Mouse (Mus musculus) left cerebral cortex, postnatal 36 days (tissue): ENCODE results near the gene Gabarap. TPM values are rescaled to one million over a fixed set of nuclear protein-coding genes. Genes with fewer than 3 reads are reported as not detected.
"Not testable (repeated sequence)": the region's sequence is repeated elsewhere in the genome, so short reads cannot be mapped to it uniquely, and the experiment has no call there.

Experiments
- DNase-seq, 2 experiments: peaks; one replicate each; pipeline ENCODE4 v3.0.0; 2021 to 2022; ENCODE audit warnings: low spot score in 2 of 2, mixed read lengths in 1 of 2
- intact Hi-C: fragments of 180-260 bp; cut with DNase I; formaldehyde crosslinking; loops from one replicate; pipeline ENCODE4 v1.15.1; 2025
- total RNA-seq, 2 experiments: library from RNA; stranded (reverse); gene quantifications; 2 replicates each; pipeline ENCODE4 v1.2.3; 2021

The Gabarap gene
- total RNA-seq, 2 experiments from 2014 or later, result 199 to 219 TPM

DNA sequence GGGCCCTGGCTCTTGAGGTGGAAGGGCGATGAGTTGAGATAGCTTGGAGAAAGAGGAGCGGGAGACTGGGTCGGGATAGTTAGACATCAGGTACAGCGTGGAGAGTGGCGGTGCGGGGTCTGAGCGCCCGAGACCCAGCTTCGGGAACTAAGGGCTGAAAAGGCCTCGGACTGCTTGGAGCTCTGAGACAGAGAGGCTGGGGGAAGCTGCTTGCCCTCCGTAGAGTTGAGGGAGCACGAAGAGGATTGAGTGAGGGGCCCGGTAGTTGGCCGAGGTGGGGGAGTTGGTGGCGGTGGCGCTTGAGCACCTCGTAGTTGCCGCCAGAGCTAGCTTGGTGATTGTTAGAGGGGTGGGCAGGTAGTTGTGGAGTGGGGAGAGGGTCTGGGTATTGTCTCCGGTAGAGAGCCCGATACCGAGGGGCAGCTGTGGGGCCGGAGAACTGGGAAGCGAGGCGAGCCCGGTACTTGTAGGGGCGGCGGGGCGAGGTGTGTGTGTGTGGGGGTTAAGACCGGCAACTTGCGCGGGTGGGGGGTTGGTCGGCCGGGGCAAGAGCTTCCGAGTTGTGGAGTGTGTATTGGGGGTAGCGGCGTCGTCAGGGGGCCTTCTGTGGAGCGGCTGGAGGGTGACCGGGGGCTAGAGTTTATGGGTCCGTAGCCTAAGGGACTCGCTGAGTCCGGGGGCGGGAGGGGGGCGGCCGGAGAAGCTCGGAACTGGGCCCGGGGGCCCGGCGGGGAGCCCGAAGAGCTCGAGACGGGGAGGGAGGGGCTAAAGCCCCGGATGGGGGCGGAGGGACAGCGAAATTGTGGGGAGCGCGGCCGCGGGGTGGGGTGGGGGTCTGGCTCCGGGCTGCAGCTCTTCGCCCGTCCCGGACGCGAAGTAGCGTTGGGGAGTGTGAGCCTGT lies 5.5 kb downstream of the Gabarap start:
- intact Hi-C loops, result no loop called here
- DNase-seq, result peak in 1 of 2 experiments; percentile 41

DNA sequence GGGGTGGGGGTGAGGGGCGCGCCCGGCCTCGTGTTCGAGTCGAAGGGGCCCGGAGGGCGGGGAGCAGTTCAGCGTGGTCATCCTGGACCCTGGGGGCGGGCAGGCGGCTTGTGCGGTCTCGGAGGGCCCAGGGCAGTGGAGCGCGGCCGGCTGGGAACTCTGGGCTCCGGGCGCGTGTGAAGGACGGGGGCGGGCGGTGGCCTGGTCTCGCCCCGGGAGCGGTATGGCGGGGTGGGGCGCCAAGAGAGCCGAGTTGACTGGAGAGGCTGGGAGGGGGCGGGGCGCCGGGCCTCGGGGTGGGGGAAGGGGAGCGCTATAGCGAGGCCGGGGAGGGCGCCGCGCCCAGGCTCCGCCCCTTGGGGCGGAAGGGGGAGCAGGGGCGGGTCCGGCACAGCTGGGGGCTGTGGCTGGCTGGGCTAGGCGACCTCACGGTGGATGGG lies 6.1 kb downstream of the Gabarap start:
- DNase-seq, result peak; percentile 74 to 77
- intact Hi-C loops, result no loop called here

DNA sequence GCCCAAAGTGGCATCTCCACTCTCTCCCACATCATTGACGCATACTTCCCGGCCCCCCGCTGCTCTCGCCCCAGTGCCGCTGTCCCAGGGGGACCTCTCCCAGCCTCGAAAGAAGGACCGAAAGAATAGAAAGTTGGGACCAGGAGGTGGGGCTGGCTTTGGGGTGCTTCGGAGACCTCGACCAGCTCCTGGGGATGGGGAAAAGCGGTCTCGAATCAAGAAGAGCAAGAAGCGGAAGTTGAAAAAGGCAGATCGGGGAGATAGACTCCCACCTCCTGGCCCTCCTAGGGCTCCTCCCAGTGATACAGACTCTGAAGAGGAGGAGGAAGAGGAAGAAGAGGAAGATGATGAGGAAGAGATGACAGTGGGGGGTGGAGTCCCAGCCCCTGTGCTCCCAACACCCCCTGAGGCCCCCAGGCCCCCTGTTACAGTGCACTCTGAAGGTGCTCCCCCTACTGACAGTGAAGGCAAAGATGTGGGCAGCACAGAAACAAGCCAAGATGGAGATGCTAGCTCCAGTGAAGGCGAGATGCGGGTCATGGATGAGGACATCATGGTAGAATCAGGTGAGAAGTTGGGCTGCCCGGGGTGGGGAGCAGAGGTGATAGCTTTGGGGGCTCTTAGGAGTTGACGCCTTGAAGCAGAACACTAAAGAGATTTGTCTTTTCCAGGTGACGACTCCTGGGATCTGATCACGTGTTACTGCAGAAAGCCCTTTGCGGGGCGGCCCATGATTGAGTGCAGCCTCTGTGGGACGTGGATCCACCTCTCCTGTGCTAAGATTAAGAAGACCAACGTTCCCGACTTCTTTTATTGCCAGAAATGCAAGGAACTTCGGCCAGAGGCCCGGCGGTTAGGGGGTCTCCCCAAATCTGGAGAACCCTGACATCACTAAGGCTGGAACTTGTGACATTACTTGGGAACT lies 7.9 kb downstream of the Gabarap start:
- no peak for DNase-seq
- intact Hi-C loops, result no loop called here

DNA sequence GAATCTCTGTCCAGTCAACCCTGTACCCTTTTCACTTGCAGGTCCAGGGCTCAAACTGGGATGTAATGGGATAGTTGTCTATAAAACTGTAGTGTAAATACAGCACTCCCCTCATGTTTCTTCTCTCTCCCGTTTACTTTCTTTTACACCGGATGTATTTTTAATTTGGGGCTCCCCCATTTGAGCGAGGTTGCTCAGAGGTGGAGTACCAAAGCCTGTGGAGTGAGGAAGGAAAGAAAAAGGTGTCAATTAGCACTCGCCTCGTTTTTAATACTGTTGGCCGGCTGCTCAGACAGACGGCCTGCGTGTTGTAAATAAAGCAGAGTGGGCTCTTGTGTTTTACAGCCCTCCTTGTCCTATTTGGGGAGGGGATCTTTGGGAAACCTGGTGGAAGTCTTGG lies 8.7 kb downstream of the Gabarap start:
- intact Hi-C loops, result loop anchor here (2.0 kb wide), 1 partner anchor 15 kb away; the partner anchor contains the start of gene Acadvl

DNA sequence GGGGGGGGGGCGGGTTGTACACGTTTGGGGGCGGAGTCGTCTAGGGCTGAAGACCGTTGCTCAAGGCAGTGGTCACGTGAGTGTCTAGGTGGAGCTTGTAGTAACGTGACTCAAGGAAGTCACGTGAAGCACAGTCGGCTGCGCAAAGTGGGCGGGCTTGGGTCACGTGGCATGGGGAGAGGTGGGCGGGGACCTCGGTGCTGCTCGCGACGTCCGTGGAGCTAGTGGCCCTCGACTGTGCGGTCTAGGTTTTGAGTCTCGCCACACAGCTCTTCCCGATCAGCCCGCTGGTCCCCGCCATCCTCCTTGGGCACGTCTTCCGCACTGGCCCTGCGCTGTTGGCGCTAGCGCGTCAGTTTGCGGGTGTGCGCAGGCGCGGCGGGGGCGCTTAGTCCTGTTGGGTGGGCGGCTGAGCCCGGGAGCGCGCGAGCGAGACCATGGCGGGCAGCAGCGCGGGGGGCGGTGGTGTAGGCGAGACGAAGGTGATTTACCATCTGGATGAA lies 9.5 kb downstream of the Gabarap start, which contains the start of gene Dvl2:
Dvl2 (plus strand) TSS at position 200 of the 503 bp plus-strand sequence.
- intact Hi-C loops, result loop anchor here (2.0 kb wide), 1 partner anchor 14 kb away; the partner anchor contains the start of gene Acadvl
- DNase-seq, result peak; percentile 90 to 91

More for the DNA sequence above, 8.7 kb downstream of the Gabarap start:
- DNase-seq, result no peak

DNA sequence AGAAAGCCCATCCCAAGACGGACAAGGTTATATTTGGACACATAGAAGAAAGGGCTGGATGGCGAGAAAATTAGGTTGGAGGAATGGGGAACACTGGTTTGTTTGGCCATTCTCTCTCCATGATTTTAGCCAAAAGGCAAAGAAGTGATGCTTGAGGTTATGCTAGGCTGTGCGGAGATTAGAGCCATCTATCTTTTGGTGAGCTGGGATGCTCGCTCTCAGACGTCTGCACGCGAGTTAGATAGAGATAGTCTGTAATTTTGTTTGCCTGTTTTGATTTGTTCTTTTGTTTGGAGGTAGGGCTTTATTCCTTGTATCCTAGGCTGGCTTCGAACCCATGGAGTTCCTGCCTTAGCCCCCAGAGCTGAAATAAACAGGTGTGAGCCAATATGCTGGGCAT lies 10.2 kb downstream of the Gabarap start:
- no peak for DNase-seq
- intact Hi-C loops, result loop anchor here (2.0 kb wide), 1 partner anchor 14 kb away; the partner anchor contains the start of gene Acadvl

DNA sequence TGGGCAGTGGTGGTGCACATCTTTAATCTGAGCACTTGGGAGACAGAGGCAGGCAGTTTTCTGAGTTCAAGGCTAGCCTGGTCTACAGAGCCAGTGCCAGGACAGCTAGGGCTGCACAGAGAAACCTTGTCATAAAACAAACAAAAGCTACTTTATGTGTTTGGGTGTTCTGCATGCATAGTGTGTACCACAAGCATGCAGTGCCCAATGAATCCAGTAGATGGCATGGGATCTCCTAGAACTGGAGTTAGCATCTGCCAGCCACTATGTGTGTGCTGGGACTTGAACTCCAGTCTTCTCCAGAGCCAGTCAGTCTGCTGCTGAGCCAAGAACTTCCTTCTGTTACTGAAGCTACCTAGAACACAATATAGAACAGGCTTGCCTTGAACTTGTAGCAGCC lies 10.9 kb downstream of the Gabarap start:
- intact Hi-C loops, result loop anchor here (2.0 kb wide), 1 partner anchor 13 kb away; the partner anchor contains the start of gene Acadvl
- DNase-seq, result no peak

DNA sequence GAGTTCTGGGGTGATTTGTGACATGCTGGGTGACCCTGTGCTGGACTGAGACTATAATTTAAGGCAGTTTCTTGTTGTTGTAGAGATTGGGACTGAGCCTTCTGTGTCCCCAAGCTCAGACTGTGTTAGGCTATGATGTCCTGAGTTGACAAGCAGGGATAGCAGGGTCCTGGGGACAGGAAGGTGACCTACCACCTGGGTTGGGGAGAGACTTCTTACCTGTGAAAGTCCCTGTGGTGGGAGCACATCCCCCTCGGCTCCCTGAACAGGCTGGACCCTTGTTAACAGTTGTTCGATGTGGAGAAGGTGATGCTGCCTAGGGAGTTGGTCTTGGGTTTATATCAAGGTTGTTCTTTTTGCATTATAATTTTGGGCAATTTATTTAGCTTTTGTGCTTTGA lies 11.5 kb downstream of the Gabarap start:
- intact Hi-C loops, result no loop called here
- DNase-seq, result no peak

DNA sequence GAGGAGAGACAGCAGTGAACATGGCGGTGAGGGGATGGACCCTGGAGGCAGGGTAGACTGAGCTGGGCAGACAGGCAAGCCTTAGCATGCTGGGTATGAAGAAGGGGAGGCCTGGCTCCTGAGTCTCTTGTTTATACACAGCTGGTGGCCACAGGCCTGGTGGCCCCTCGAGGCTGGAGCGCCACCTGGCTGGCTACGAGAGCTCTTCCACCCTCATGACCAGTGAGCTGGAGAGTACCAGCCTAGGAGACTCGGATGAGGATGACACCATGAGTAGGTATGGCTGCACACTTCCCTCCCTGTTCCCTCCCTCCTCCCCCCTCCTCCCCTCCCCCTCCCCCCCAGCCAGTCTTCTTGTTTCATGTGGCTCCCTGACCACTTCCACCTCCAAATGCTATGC lies 14.6 kb downstream of the Gabarap start:
- intact Hi-C loops, result no loop called here
- DNase-seq, result no peak

DNA sequence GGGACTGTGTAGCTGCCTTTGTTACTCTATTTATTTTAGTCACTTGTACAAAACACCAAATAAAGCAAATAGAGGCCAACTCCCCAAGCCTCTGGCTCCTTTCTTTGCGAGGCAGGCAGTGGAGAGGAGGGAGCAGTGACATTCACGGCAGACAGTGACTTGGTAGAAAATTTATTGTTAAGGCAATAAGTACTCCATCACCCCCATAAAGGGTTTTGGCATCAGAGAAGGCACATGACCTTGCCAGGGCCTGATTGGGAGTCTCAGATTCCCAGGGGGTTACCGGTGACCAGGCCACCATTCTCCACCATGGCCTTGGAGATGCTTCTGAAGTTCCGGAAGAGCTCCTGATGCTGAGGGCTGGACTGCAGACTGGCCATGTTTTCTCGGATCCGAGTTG lies 19.1 kb downstream of the Gabarap start:
- intact Hi-C loops, result no loop called here
- DNase-seq, result no peak

DNA sequence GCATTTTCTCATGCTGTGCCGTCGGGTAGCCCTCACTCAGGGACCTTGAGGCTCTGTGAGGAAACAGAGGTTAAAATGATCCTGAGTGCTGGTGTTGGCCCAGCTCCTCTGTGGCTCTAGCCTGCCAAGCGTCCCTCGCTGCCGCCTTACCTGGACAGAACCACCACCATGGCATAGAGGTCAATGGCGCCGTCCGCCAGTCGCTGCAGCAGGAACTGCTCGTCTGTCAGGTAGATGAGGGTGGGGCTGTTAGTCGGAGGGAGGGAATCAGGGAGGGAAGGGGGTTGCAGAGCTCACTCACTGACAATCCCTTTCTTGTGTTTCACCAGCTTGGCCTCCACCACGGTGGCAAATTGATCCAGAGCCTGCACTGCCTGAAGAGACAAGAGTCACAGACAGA lies 19.6 kb downstream of the Gabarap start:
- DNase-seq, result no peak
- intact Hi-C loops, result no loop called here

DNA sequence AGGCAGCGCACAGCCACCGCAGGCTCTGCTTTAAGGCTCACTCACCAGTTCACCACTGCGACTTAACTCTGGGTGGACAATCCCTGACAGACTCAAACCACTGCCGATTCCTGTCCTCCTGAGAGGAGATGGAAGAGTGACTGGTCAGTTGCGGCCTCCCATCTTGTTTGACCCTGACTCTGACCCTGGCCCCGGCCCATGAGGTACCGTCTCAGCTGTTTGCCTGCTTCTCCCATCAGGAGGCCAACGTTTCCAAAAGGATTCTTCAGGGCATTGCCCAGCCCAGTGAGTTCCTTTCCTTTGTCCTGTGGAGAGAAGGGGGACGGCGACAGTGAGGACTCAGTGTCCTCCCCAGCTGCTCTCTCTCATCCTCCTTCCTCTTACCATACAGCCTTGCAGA lies 20.0 kb downstream of the Gabarap start:
- intact Hi-C loops, result no loop called here
- DNase-seq, result no peak

DNA sequence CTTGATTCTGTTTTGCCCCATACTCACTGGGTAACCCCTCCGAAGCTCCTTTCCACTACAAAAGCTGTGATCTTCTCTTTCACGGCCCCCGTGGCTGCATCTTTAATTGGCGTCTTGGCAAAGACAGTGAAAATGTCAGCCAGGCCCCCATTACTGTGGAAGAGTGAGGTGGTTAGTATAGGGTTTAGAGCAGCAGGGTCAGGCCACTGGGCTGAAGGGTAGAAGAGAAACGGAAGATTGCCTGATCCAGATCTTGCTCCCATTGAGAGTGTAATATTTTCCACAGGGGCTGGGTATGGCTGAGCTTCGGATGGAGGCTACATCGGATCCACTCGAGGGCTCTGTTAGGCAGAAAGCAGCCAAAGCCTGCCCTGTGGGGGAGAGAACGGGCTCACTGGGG lies 22.0 kb downstream of the Gabarap start:
- DNase-seq, result no peak
- intact Hi-C loops, result no loop called here

DNA sequence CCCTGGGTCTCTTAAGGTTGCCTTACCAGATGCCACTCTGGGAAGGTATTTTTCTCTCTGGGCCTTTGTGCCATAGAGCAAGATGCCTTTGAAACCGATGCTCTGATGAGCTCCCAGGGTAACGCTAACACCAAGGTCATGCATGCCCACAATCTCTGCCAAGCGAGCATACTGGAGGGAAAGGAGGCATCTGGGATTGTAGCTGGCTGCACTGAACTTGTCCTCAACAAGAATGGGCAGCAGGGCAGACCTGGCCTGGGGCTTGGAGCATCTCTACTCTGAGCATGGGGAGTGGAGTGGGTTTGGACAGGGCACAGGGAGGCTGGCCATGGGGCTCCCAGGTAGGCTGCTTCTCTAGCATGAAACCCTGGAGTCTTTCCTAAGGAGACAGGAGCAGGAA lies 22.5 kb downstream of the Gabarap start:
- intact Hi-C loops, result no loop called here
- no peak for DNase-seq

DNA sequence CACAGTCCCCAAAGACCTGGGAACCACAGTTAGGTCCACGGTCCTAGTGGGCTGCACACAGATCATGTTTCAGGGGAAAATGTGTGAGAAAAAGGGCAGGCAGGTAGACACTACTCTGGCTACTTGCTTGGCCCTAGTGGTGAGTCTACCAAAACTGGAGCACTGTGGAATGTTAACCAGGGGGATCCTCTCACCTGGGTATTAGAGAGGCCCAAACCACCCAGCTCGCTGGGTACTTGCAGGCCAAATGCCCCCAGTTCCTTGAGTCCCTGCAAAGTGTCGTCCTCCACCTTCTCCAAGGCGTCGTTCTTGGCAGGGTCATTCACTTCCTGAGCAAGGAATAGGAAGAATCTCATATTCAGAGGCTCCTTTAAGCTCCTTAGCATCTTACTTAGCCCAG lies 23.1 kb downstream of the Gabarap start:
- DNase-seq, result no peak
- intact Hi-C loops, result loop anchor here (2.0 kb wide), 1 partner anchor 13 kb away; the partner anchor contains the start of gene Dvl2

DNA sequence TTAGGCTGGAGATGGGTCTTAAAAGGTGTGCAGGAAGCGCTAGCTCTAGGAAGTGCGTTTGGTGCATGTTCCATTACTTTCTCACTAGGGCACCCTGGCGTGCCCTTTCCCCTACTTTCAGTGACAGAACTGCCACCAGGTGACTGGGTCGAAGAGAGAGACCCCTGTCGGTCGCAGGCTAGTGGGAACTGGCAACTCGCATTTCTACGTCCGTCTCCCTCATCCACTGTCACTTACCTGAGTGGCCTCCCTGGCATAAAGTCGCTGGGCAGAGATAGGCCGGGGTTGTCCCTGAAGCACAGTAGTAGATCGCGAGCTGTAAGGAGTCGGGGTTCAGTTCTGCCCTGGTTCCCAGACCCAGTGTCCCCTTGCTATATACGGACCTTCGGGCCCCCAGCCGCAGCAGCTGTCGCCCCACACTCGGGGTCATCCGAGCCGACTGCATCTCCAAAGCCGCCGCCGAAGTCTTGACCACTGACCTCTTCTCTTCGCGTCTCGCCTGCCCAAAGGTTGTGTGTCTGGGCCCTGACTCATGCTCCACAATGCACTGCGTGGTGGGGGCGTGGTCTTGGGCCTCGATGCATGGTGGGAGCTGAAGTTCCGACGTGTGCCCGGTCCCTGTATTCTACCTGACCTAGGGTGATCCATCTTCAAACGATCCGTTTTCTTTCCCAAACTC lies 24.1 kb downstream of the Gabarap start, which contains the start of gene Acadvl:
Acadvl (minus strand) TSS at position 532 of the 679 bp plus-strand sequence.
- intact Hi-C loops, result loop anchor here (2.0 kb wide), 1 partner anchor 14 kb away; the partner anchor contains the start of gene Dvl2
- DNase-seq, result peak; percentile 83 to 85

DNA sequence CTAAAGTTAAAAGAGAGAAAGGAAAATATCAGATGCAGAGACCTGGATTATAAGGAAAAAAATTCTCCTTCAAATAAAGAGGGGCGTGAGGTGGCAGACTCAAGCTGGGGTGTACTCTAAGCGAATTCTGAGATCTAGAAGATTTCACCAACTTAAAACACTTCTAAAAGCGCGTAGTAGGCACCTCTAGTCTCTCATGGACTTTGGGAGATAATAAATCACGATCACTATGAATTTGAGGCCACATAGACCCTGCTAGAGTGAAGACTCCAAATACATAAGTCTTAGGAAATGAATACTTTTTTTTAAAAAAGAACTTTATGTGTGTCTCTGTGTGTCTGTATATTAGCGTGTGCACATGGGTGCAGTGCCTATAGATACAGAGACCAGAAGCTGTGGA lies 24.7 kb downstream of the Gabarap start:
- intact Hi-C loops, result loop anchor here (2.0 kb wide), 1 partner anchor 15 kb away; the partner anchor contains the start of gene Dvl2
- no peak for DNase-seq

DNA sequence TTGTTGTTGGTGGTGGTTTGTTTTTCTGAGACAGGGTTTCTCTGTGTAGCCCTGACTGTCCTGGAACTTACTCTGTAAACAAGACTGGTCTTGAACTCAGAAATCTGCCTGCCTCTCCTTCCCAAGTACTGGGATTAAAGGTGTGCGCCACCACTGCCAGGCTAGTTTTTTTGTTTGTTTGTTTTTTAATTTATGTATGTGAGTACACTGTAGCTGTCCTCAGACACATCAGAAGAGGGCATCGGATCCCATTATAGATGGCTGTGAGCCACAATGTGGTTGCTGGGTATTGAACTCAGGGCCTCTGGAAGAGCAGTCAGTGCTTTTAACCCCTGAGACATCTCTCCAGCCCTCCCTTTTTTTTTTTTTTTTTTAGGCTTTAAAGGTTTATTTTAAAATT lies 25.2 kb downstream of the Gabarap start:
- intact Hi-C loops, DNase-seq: not testable (repeated sequence)

DNA sequence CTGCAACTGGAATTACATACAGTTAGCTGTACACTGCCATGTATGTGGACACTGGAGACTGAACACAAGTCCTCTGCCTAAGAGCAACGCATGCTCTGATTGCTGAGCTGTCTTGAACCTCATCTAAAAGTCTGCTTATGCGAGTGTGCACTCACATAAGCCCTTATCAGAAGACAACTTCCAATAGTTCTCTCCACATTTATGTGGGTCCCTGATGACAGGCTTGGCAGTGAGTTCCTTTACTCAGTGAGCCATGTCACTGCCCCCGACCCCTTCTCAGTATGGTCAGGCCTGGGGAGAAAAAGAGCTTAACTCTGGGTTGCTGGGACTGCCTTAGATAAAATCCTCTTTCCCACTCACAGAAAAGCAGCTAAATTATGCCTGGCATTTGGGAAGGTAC lies 25.7 kb downstream of the Gabarap start, which contains the start of gene Dlg4:
Dlg4 (plus strand) TSS at position 274 of the 400 bp plus-strand sequence.
- intact Hi-C loops, result no loop called here

More for the DNA sequence above, 25.7 kb downstream of the Gabarap start, which contains the start of gene Dlg4:
- no peak for DNase-seq
